ENCODE assay signal across 8 mouse cellular contexts in the genomic region with DNA sequence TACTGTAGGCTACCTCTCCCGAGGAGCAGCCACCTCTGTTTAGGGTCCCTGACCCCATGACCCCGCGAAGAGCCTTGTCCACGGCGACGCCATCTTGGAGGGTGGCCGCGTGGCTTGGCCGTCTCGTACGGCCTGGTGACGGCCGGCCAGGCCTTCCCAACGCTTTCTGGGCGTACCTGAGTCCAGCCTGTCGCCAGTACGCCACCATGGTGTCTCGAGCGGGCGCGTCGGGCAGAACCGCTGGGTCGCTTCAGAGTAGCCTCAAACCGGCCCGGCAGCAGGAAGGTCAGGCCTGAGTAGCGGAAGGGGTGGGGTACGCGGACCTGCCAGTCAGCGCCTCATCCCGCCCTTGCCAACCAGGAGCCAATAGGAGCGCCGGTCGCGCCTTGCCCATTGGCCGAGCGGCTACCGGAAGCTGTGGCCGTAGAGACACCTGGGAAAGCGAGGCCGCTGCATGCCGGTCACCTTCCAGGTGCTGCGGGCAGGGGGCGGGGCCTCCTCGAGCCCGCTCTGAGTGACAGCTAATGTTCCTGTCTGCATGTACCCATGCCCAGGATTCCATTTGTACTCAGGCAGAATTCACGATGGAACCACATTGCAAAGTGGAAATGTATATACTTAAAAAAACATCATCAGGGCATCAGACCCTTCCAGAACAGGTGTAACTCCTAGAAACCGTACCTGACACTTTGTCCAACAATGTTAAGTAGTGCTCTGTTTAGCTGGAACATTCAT. TPM values are rescaled to one million over a fixed set of nuclear protein-coding genes. Genes with fewer than 3 reads are reported as not detected.
DNase-seq lines count a peak whose midpoint lies in the region; ATAC-seq and TF ChIP-seq lines count a peak whose summit lies in the region.

TSS of gene Atp5e (minus strand) at position 317 of the 735 bp plus-strand sequence.

- no peaks in the 10 kb centered on the region for H3K4me1 ChIP-seq in ES-Bruce4 (ENCODE audit: control insufficient read depth, insufficient read depth, low read length)
- H3K4me1 ChIP-seq in forebrain, embryonic 14.5 days (ENCODE audit: control insufficient read depth, insufficient read depth, low read length), result peaks cover 6% of the 10 kb centered on the region
- peaks cover 16% of the 10 kb centered on the region for H3K4me1 ChIP-seq in neural tube, embryonic 15.5 days

- no peaks in the 10 kb centered on the region for H3K9me3 ChIP-seq in ES-Bruce4 (replicated peaks; ENCODE audit: control insufficient read depth, insufficient read depth, low read length, poor library complexity, severe bottlenecking)
- no peaks in the 10 kb centered on the region for H3K9me3 ChIP-seq in forebrain, embryonic 14.5 days (replicated peaks; ENCODE audit: control insufficient read depth, low read length)
- no peaks in the 10 kb centered on the region for H3K9me3 ChIP-seq in neural tube, embryonic 15.5 days (replicated peaks)

- 3% methylated on average over 48 of the region's 48 CpGs for WGBS in forebrain, embryonic 14.5 days
- WGBS in neural tube, embryonic 15.5 days, result 2% methylated on average over 48 of the region's 48 CpGs

- intact Hi-C loops in heart, postnatal 14 days (cut with DNase I), result loop anchor here (5.0 kb wide), 1 partner anchor 137 kb away; no protein-coding TSS in a partner anchor

- H3K9ac ChIP-seq in ES-Bruce4 (ENCODE audit: low read depth, poor library complexity, severe bottlenecking), result peak within 1 kb of the TSS; percentile 72
- H3K9ac ChIP-seq in forebrain, embryonic 14.5 days (ENCODE audit: low read length), result peak within 1 kb of the TSS; percentile 82
- H3K9ac ChIP-seq in neural tube, embryonic 15.5 days (replicated peaks), result peak within 1 kb of the TSS; percentile 89

- H3K27ac ChIP-seq in ES-Bruce4 (ENCODE audit: insufficient read depth, low read length), result 0 out of 2 replicates have a peak within 1 kb of the TSS, but pooled peaks have one; percentile 6
- H3K27ac ChIP-seq in forebrain, embryonic 14.5 days (ENCODE audit: low read depth, low read length), result no peak within 1 kb of the TSS
- peak within 1 kb of the TSS; percentile 85 for H3K27ac ChIP-seq in neural tube, embryonic 15.5 days (replicated peaks)

- peaks cover 18% of the 10 kb centered on the region for H3K36me3 ChIP-seq in ES-Bruce4 (ENCODE audit: control insufficient read depth, insufficient read depth, low read length, poor library complexity, severe bottlenecking)
- H3K36me3 ChIP-seq in forebrain, embryonic 14.5 days (ENCODE audit: control insufficient read depth, insufficient read depth, low read length), result peaks cover 49% of the 10 kb centered on the region
- peaks cover 45% of the 10 kb centered on the region for H3K36me3 ChIP-seq in neural tube, embryonic 15.5 days

- peak; percentile 100 for ATAC-seq in cerebellum, adult (ENCODE audit: insufficient number of reproducible peaks, low FRiP score, low TSS enrichment)
- ATAC-seq in forebrain, embryonic 14.5 days, result peak; percentile 100
- ATAC-seq in neural tube, embryonic 15.5 days (ENCODE audit: low FRiP score), result peak; percentile 99

- no peaks in the 10 kb centered on the region for H3K27me3 ChIP-seq in ES-Bruce4 (ENCODE audit: control insufficient read depth, insufficient read depth, low read length, poor library complexity, severe bottlenecking)
- no peaks in the 10 kb centered on the region for H3K27me3 ChIP-seq in forebrain, embryonic 14.5 days (replicated peaks; ENCODE audit: control insufficient read depth, insufficient read depth, low read length)
- H3K27me3 ChIP-seq in neural tube, embryonic 15.5 days (replicated peaks), result no peaks in the 10 kb centered on the region

- peak within 1 kb of the TSS; percentile 93 for H3K4me3 ChIP-seq in ES-Bruce4 (ENCODE audit: low read depth, low read length)
- H3K4me3 ChIP-seq in forebrain, embryonic 14.5 days (ENCODE audit: low read depth, low read length), result peak within 1 kb of the TSS; percentile 80
- H3K4me3 ChIP-seq in neural tube, embryonic 15.5 days (replicated peaks), result peak within 1 kb of the TSS; percentile 94

- no peak for TF ChIP-seq POLR2A in ES-Bruce4 (IDR thresholded peaks at IDR 0.05; ENCODE audit: insufficient read depth, low read length)

- peak within 1 kb of the TSS; percentile 97 for H3K4me2 ChIP-seq in forebrain, embryonic 14.5 days (ENCODE audit: low read length)
- peak within 1 kb of the TSS; percentile 95 for H3K4me2 ChIP-seq in neural tube, embryonic 15.5 days

- no peak for TF ChIP-seq EP300 in ES-Bruce4 (IDR thresholded peaks at IDR 0.05; ENCODE audit: insufficient read depth, low read depth, low read length)

- DNase-seq in forebrain, embryonic 14.5 days (ENCODE audit: low spot score), result peak; percentile 93
- DNase-seq in heart, postnatal 14 days, result peak; percentile 95 to 96
- peak; percentile 97 for DNase-seq in layer of hippocampus, adult 11-12 months (ENCODE audit: low spot score)
- peak; percentile 97 to 98 for DNase-seq in lung, adult 18-20 months
- DNase-seq in testis, postnatal 14 days (ENCODE audit: low spot score), result peak; percentile 97

- no peak for TF ChIP-seq CTCF in ES-Bruce4 (IDR thresholded peaks at IDR 0.05; ENCODE audit: low read depth, low read length)

RNA-seq across cellular contexts. Expression of gene Atp5e, which starts in this region (rescaled TPM):
- polyA plus RNA-seq in ES-Bruce4 (2011; ENCODE audit: insufficient read depth, insufficient read length, low read depth, missing spikeins), result 311 and 337 TPM in 2 replicates
- polyA plus RNA-seq in forebrain, embryonic 14.5 days (2014; fragmentation: Nextera tagmentation; extraction: Ambion mirVana), result 664 and 832 TPM in 2 replicates
- total RNA-seq in heart, postnatal 14 days (2021), result 1,000 to 10,000 TPM; 1,334 to 1,389 TPM
- polyA plus RNA-seq in neural tube, embryonic 15.5 days (2015; fragmentation: Nextera tagmentation; extraction: Ambion mirVana), result 758 and 902 TPM in 2 replicates
